Mouse (Mus musculus): ENCODE results near the gene Capzb. TPM values are rescaled to one million over a fixed set of nuclear protein-coding genes. Genes with fewer than 3 reads are reported as not detected.
A peak's percentile ranks its signal among the peaks of the same experiment; 100 is the strongest.

Capzb gene
- total RNA-seq, 2 experiments from 2014 or later, result 343 to 357 TPM

DNA sequence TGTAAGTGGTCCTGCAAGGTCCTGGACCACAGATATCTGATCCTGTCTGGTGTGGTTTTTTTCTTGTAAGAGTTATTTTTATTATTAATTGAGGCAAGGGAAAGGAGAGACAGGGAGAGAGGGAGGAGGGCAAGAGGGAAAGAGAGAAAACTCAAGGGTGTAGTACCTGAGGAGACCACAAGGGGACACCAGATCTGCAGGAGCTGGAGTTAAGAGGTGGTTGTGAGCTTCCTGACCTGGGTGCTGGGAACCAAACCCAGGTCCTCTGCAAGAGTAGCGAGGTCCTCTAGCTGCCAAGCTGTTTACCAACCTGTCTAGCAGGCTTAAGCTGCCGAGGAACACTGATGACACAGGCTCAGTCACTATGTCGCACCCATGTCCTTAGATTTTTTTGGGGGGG is 14.8 kb upstream of the Capzb start:
- intact Hi-C loops (cut with DNase I), result no loop called here
- DNase-seq (ENCODE audit: extremely low spot score in 1 of 2, low spot score in 2 of 2), result no peak

- intact Hi-C loops (cut with DNase I), result no loop called here
- DNase-seq (ENCODE audit: extremely low spot score in 1 of 2, low spot score in 2 of 2), result no peak
These were observed 14.3 kb upstream of the Capzb start for GRCm38 (mm10) chr4:139178377-139178776.

GRCm38 (mm10) chr4:139179218-139179617 is 13.5 kb upstream of the Capzb start:
- intact Hi-C loops (cut with DNase I), result no loop called here
- no peak for DNase-seq (ENCODE audit: extremely low spot score in 1 of 2, low spot score in 2 of 2)

DNA sequence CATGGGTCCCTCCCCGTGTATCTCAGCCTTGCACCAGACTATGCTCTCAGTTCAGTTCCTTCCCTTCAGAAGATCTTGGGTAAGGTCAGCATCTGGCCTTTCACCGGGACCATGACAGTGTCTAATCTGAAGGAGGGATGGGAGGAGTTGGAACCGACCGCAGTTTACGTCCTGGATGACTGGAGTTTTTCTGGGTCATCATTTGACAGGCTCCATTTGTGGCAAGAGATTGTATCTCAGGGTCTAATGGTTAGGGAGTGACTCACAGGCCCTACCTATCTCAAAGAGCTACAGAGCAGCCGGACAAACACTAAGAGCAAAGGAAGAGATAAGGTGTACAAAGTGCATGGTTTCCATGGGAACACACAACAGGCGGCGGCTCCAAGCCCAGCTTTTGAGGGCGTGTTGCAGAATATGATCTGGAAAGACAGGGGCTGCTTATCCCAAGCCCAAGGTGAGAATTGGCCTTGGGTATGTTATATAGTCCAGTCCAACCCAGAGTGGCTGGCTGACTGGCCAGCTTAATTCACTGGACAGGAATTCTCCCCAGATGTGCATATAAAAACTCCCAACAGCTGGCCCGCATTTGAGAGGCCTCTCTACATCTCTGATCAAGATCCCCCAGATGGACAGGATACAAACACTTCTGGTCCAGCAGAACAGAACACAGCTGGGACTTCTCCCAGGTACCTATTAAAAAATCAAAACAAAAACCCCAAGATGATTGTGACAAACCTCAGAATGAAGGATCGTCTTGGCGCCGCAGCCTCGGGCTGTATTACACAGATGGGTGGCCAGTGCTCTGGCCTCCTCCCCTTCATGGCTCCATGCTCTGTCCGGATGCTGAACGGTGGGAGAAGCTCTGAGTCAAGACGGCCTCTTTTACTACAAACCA is 12.7 kb upstream of the Capzb start:
- DNase-seq (ENCODE audit: extremely low spot score in 1 of 2, low spot score in 2 of 2), result no peak
- intact Hi-C loops (cut with DNase I), result no loop called here

DNA sequence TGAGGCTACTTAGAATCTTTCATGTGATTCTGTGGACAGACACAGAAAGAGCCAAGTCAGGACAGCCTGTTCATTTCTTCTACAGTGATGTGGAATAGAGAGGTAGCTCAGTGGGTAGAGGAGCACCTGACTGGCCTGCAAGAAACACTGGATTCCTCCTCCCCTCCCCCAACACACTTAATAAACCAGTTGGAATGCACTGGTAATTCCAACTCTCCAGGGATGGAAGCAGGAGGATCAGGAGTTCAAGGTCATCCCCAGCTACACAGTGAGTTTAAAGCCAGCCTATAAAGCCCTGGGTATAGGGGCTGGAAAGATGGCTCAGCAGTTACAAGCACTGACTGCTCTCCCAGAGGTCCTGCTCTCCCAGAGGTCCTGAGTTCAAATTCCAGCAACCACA is 10.2 kb upstream of the Capzb start:
- no peak for DNase-seq (ENCODE audit: extremely low spot score in 1 of 2, low spot score in 2 of 2)
- intact Hi-C loops (cut with DNase I), result no loop called here

GRCm38 (mm10) chr4:139185766-139186442 is 6.8 kb upstream of the Capzb start:
- no peak for DNase-seq (ENCODE audit: extremely low spot score in 1 of 2, low spot score in 2 of 2)
- intact Hi-C loops (cut with DNase I), result no loop called here

- intact Hi-C loops (cut with DNase I), result no loop called here
- DNase-seq (ENCODE audit: extremely low spot score in 1 of 2, low spot score in 2 of 2), result no peak
These were observed 4.8 kb upstream of the Capzb start for GRCm38 (mm10) chr4:139187930-139188329.

- intact Hi-C loops (cut with DNase I), result no loop called here
- no peak for DNase-seq (ENCODE audit: extremely low spot score in 1 of 2, low spot score in 2 of 2)
These were observed 847 bp upstream of the Capzb start for GRCm38 (mm10) chr4:139191605-139192498.

DNA sequence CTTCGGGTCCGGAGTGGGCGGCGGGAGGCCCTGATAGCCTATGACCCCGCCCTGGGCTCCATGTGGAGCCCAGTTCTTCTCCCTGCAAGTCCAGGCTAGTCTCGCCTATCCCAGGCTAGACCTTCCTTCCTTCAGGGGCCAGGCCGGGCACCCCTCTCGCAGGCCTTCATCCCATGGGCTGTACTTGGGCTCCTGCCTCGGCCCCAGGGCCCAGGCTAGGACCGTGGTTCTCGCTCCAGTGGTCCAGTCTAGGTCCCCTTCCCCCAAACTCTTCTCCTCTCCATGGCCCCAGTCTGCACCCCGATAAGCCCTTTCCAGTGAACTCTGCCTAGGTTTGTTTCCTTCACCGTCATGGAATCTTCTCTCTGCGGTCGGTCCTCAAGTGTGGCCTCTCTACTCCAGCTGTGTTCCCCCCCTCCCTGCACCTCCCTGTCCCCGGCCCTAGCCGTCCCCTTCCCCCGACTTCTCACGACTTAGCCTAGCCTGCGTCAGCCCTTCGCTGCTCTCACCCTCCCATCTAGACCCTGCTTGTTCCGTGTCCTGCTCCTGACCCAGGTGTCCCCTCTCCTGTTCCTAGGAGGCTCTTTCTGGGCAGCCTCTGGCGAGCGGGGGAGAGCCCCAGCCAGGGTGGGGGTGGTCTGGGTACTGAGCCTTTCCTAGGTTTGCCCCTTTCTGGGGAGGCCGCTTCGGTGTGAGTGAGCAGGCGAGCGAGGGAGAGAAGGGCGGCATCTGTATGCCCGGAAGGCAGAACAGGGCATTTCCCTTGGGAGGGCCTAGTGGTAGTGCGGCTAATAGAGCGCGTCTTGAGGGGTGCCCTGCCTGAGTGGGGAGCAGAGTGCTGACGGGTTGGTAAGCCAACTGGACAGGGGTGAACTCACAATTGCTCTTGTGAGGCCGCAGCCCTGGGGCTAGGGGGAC is 736 bp downstream of the Capzb start:
- intact Hi-C loops (cut with DNase I), result no loop called here
- DNase-seq (ENCODE audit: extremely low spot score in 1 of 2, low spot score in 2 of 2), result no peak

GRCm38 (mm10) chr4:139195101-139195500 is 2.4 kb downstream of the Capzb start:
- DNase-seq (ENCODE audit: extremely low spot score in 1 of 2, low spot score in 2 of 2), result no peak
- intact Hi-C loops (cut with DNase I), result no loop called here

DNA sequence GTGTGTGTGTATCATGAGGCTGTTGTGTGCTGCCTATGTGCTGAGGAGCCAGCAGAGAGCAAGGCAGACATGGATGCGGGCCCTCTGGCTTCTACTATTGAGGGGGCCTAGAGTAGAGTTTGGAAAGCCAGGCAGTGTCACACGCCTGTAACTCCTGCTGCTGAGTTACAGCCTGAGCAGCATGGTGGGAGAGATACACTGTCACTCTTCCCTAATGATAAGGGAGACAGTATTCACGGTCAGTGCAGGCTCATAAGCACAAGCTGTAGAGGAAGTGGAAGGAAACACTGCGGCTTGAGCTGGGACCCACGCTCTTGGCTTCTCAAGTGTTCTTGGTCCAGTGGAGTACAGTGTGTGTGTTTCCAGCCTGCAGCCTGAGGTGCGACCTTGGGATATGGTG is 3.8 kb downstream of the Capzb start:
- intact Hi-C loops (cut with DNase I), result no loop called here
- no peak for DNase-seq (ENCODE audit: extremely low spot score in 1 of 2, low spot score in 2 of 2)

GRCm38 (mm10) chr4:139196949-139197348 is 4.2 kb downstream of the Capzb start:
- intact Hi-C loops (cut with DNase I), result no loop called here
- DNase-seq (ENCODE audit: extremely low spot score in 1 of 2, low spot score in 2 of 2), result no peak

DNA sequence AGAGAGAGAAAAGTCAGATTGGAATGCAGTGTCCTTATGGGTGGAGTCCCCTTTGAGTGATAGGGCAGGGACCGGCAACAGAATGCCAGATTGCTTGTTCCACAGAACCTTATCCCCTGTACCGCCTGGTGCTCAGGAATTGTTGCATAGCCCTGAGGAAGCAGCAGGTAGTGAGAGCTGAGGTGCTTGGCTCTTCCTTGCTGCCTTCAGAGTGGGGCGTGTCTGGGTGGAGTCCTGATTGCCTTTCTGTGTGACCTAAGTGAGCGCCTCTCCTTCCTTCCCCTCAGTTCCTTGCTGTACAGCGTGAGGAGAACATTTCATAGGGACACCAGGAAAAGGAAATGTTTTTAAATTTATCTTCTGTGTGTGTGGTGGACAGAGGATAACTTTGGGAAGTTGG is 4.8 kb downstream of the Capzb start:
- intact Hi-C loops (cut with DNase I), result no loop called here
- DNase-seq (ENCODE audit: extremely low spot score in 1 of 2, low spot score in 2 of 2), result no peak

- peak in 1 of 2 experiments; percentile 53 for DNase-seq (ENCODE audit: extremely low spot score in 1 of 2, low spot score in 2 of 2)
- intact Hi-C loops (cut with DNase I), result no loop called here
These were observed 5.4 kb downstream of the Capzb start for GRCm38 (mm10) chr4:139198004-139198689.

GRCm38 (mm10) chr4:139199126-139199525 is 6.4 kb downstream of the Capzb start:
- DNase-seq (ENCODE audit: extremely low spot score in 1 of 2, low spot score in 2 of 2), result no peak
- intact Hi-C loops (cut with DNase I), result no loop called here

DNA sequence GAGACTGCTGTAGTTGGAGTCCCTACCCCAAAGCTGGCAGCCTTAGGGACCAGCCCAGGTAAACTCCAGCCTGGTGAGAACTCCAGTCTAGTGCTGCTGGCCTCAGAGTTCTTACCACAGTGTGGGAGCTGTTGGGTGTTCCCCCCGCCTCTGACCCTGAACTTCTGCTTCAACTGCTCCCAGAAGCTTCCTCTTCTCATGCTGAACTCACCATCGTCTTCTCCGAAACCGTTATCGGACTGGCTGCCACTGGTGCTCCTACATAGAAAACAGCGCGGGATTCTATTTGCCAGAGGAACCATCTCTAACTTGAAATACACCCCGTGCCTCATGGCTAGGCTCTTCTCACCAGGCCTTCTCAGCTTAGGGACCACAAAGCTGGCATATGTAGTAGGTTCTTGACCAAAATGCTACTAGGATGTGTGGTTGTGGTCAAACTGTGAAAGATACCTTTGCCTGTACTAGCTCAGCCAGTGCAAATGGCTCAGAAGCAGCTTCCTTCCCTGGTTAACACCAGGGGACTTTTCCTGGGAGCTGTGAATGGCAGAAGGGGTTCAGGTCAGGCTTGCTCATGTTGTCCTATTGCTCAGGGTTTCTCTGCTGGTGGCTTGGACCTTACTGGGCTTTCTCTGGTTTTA is 7.1 kb downstream of the Capzb start:
- intact Hi-C loops (cut with DNase I), result no loop called here
- no peak for DNase-seq (ENCODE audit: extremely low spot score in 1 of 2, low spot score in 2 of 2)

DNA sequence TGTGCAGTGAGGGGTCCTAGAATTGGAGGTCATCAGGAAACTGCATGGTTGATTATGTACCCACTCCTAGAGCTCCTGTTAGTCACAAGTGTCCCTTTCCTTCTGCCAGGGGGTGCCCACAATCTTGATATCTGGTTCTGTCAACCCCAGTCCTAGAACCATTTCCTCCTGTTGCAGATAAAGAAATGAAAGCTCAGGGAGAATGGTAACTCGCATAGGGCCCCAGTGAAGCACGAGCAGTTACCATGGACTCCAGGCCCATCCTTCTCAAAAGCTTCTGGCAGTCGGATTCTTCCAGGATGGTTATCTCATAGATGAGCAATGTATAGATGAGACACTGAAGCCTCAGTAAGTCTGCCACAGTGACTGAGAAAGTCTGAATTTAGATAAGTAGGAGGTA is 8.2 kb downstream of the Capzb start:
- no peak for DNase-seq (ENCODE audit: extremely low spot score in 1 of 2, low spot score in 2 of 2)
- intact Hi-C loops (cut with DNase I), result no loop called here

Data from left cerebral cortex, postnatal 10 days (tissue).